Mouse (Mus musculus) limb, embryonic 12.5 days (tissue): Measurements from ENCODE around the gene Mvb12b. TPM values are rescaled to one million over a fixed set of nuclear protein-coding genes. Genes with fewer than 3 reads are reported as not detected.

Experiments
- ATAC-seq: fragments of 200-750 bp; cut with Nextera tagmentation; 2 replicates; pipeline ENCODE4 v1.8.0; 2017; ENCODE audit warnings: low read depth, moderate TSS enrichment; ENCODE audit not compliant: insufficient number of reproducible peaks, insufficient read depth, low FRiP score, low TSS enrichment
- H3K27ac ChIP-seq: fragments of 300-500 bp; sonication (generic); 2 replicates; pipeline ENCODE4 v1.5.1; 2016; ENCODE audit warnings: mild to moderate bottlenecking, moderate library complexity
- H3K27me3 ChIP-seq: fragments of 300-500 bp; sonication (generic); 2 replicates; pipeline ENCODE4 v1.6.1; 2016; ENCODE audit warnings: mild to moderate bottlenecking, moderate library complexity
- H3K36me3 ChIP-seq: fragments of 300-500 bp; sonication (generic); 2 replicates; pipeline ENCODE4 v1.6.1; 2016; ENCODE audit warnings: mild to moderate bottlenecking, moderate library complexity
- H3K4me1 ChIP-seq: fragments of 300-500 bp; sonication (generic); replicated peaks from 2 replicates; pipeline ENCODE4 v1.6.1; 2016
- H3K4me2 ChIP-seq: fragments of 300-500 bp; sonication (generic); 2 replicates; pipeline ENCODE4 v1.6.1; 2016; ENCODE audit warnings: mild to moderate bottlenecking, moderate library complexity
- H3K4me3 ChIP-seq: fragments of 300-500 bp; sonication (generic); replicated peaks from 2 replicates; pipeline ENCODE4 v1.5.1; 2016; ENCODE audit warnings: mild to moderate bottlenecking
- H3K9ac ChIP-seq: fragments of 300-500 bp; sonication (generic); replicated peaks from 2 replicates; pipeline ENCODE4 v1.6.1; 2016; ENCODE audit warnings: mild to moderate bottlenecking, moderate library complexity
- H3K9me3 ChIP-seq: fragments of 300-500 bp; sonication (generic); 2 replicates; pipeline ENCODE4 v1.6.1; 2016; ENCODE audit warnings: mild to moderate bottlenecking, moderate library complexity
- WGBS: fragments of 180-500 bp; shearing (Covaris S2); methylation state at CpG from one replicate; pipeline ENCODE4 v1.1.7; 2016; 5-methylcytosine and 5-hydroxymethylcytosine counted together
- polyA plus RNA-seq: library from polyadenylated mRNA; unstranded; fragments of >200 nt; fragmentation: Nextera tagmentation; extraction: Ambion mirVana; gene quantifications from 2 replicates; pipeline ENCODE4 v1.2.1, GENCODE M21; 2016

Mvb12b gene
- polyA plus RNA-seq, 1 experiment from 2014 or later, result 25.5 TPM

GRCm38 (mm10) chr2:33729701-33730100, 158.0 kb downstream of the Mvb12b start:
- H3K9ac ChIP-seq, result no peak overlapping the region
- H3K4me2 ChIP-seq, result no peak overlapping the region
- H3K4me3 ChIP-seq, result no peak overlapping the region
- H3K36me3 ChIP-seq, result peaks cover 36% of the 10 kb centered on the region
- H3K27ac ChIP-seq, result peak overlapping the region; percentile 30; the same call in 1 of the 2 replicates
- H3K4me1 ChIP-seq, result peaks cover 38% of the 10 kb centered on the region
- H3K9me3 ChIP-seq, result no peaks in the 10 kb centered on the region
- 34% methylated on average over 5 of the region's 5 CpGs for WGBS
- peaks cover 10% of the 10 kb centered on the region; the same call in 1 of the 2 replicates for H3K27me3 ChIP-seq
- no peak for ATAC-seq

DNA sequence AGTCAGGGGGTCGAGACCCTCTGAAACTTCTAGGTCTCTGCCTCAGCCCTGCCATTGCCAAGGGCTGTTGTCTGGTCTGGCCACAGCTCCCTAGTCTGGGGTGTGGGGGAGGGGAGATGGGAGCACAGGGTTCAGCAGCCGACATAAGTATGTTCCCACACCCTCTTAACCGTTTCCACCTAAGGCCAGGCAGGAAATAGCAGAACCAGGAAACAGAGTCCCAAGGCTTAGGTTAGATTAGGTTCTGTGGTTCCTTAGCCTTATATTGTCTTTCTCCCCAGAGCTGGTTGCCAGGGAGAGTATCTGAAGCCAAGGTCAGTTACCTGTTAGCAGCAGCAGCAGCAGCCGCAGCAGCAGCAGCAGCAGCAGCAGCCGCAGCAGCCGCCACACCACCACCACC, 160.5 kb downstream of the Mvb12b start:
- no peak for ATAC-seq
- Histone ChIP-seq H3K36me3 (peaks cover 25% of the 10 kb centered on the region), H3K4me2 (no peak overlapping the region), H3K9me3 (no peaks in the 10 kb centered on the region), H3K9ac (no peak overlapping the region), H3K27ac (peak overlapping the region; percentile 14; the same call in 1 of the 2 replicates), H3K4me1 (peaks cover 34% of the 10 kb centered on the region), H3K4me3 (no peak overlapping the region), H3K27me3 (0 out of 2 replicates have a peak, but pooled peaks cover 7% of the 10 kb centered on the region)
- WGBS, result 34% methylated on average over 5 of the region's 6 CpGs

DNA sequence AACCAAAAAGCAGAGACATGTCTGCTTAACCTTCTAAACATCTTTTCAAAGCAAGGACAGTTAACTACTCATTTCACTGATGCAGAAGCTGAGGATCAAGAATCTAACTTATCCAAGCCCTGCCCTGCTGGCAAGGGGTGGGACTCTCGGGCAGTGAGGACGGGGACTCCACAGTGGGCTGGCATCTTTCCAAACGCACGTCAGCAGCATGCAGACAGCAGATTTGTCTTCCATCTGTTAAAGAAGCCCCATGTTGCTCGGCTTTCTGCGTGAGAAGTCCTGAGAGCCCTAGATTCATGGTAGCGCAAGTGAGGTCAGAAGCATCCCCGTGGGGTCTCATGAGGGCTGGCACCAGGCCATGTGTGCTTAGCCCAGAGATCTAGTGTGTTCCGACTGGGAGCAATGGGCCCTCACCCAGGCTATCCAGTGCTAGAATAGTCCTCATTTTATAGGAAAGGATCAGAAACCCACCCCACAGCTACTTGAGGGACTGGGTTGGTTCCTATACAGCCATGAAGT, 167.3 kb downstream of the Mvb12b start:
- Histone ChIP-seq H3K4me2 (peak overlapping the region; percentile 13; the same call in 1 of the 2 replicates), H3K4me3 (no peak overlapping the region), H3K9me3 (peaks cover 3% of the 10 kb centered on the region; the same call in 1 of the 2 replicates), H3K9ac (no peak overlapping the region), H3K27me3 (peaks cover 12% of the 10 kb centered on the region), H3K36me3 (no peaks in the 10 kb centered on the region), H3K4me1 (peaks cover 50% of the 10 kb centered on the region), H3K27ac (peak overlapping the region; percentile 98)
- 25% methylated on average over 9 of the region's 9 CpGs for WGBS
- no peak for ATAC-seq

GRCm38 (mm10) chr2:33719339-33720066, 168.2 kb downstream of the Mvb12b start:
- Histone ChIP-seq H3K4me1 (peaks cover 60% of the 10 kb centered on the region), H3K9me3 (peaks cover 3% of the 10 kb centered on the region; the same call in 1 of the 2 replicates)

DNA sequence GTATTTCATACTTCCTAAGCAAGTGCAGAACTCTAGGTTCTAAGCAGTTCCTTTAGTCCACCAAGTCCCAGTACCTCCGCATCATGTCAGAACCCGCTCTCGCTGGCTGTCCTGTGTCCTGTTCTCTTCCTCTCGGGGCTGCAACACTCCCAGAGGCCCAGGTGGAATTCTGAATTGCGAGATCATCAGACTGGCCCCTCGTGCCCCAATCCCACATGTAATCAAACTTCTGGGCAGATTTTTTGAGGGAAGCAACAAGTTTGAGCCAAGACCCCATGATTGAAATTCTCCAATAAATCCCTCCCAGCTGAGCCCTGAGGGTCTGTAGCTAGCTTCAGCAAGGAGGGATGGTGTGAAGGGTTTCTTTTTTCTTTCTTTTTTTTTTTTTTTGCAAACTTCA, 169.2 kb downstream of the Mvb12b start:
- Histone ChIP-seq H3K9me3 (peaks cover 3% of the 10 kb centered on the region; the same call in 1 of the 2 replicates), H3K27me3 (peaks cover 25% of the 10 kb centered on the region), H3K4me1 (peaks cover 69% of the 10 kb centered on the region), H3K27ac (peak overlapping the region; percentile 98), H3K36me3 (no peaks in the 10 kb centered on the region), H3K4me2 (peak overlapping the region; percentile 65), H3K4me3 (peak overlapping the region; percentile 46), H3K9ac (peak overlapping the region; percentile 72)
- ATAC-seq, result no peak
- 14% methylated on average over 6 of the region's 6 CpGs for WGBS

More at GRCm38 (mm10) chr2:33719339-33720066, 168.2 kb downstream of the Mvb12b start:
- H3K27ac ChIP-seq, result peak overlapping the region; percentile 98
- 10% methylated on average over 12 of the region's 12 CpGs for WGBS
- no peak overlapping the region for H3K9ac ChIP-seq
- no peaks in the 10 kb centered on the region for H3K36me3 ChIP-seq
- ATAC-seq, result no peak
- peak overlapping the region; percentile 65; the same call in 1 of the 2 replicates for H3K4me2 ChIP-seq
- H3K27me3 ChIP-seq, result peaks cover 22% of the 10 kb centered on the region
- no peak overlapping the region for H3K4me3 ChIP-seq

- H3K4me1 ChIP-seq, result peaks cover 76% of the 10 kb centered on the region
- H3K4me2 ChIP-seq, result peak overlapping the region; percentile 65
- H3K27ac ChIP-seq, result peak overlapping the region; percentile 98
- no peaks in the 10 kb centered on the region for H3K36me3 ChIP-seq
- WGBS, result 5% methylated on average over 21 of the region's 21 CpGs
- ATAC-seq, result no peak
- H3K9me3 ChIP-seq, result peaks cover 3% of the 10 kb centered on the region; the same call in 1 of the 2 replicates
- H3K4me3 ChIP-seq, result peak overlapping the region; percentile 46
- H3K27me3 ChIP-seq, result peaks cover 25% of the 10 kb centered on the region
- peak overlapping the region; percentile 72 for H3K9ac ChIP-seq
These were observed 169.9 kb downstream of the Mvb12b start for GRCm38 (mm10) chr2:33717821-33718351.

DNA sequence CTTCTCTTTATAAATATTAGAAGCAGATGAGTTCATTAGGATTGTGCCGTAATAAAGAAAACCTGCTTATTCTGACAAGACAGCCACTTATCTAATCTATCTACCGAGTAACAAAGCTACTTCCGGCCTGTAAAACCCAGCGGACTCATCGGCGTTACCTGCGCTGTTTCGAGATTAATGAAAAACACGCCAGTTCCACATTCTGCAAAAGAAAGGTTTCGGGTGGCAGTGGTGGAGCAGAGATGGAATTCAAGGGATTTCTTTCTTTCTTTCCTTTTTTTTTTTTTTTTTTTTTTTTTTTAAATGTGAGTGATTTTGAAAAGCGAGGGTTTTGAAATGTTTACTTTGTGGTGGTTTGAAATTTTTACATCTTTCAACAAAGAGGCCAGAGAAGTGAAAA, 170.4 kb downstream of the Mvb12b start:
- Histone ChIP-seq H3K27ac (peak overlapping the region; percentile 98), H3K9me3 (peaks cover 3% of the 10 kb centered on the region; the same call in 1 of the 2 replicates), H3K4me2 (peak overlapping the region; percentile 65), H3K4me3 (peak overlapping the region; percentile 46), H3K4me1 (peaks cover 81% of the 10 kb centered on the region), H3K36me3 (no peaks in the 10 kb centered on the region), H3K9ac (peak overlapping the region; percentile 72), H3K27me3 (peaks cover 25% of the 10 kb centered on the region)
- 8% methylated on average over 11 of the region's 11 CpGs for WGBS
- ATAC-seq, result no peak

DNA sequence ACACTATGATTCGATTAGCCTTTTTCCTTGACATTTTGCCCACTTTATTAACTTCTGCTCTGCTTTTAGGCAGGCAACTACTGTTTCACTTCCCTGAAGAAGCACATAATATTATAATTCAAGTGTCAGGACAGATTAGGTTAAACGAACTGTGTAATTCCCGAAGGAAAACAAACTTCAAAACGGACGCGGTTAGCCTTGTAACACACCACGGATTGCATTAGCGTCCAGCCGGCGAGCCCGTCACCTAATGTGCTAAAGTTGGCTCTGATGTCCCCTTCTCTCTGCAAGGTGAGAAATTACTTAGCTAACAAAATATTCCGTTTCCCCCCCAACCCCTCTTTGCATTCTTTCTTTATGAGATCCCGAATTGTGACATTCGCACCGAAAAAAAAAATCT, 170.9 kb downstream of the Mvb12b start:
- ATAC-seq, result no peak
- Histone ChIP-seq H3K4me3 (peak overlapping the region; percentile 46), H3K27me3 (peaks cover 25% of the 10 kb centered on the region), H3K4me1 (peaks cover 85% of the 10 kb centered on the region), H3K9ac (peak overlapping the region; percentile 72), H3K36me3 (no peaks in the 10 kb centered on the region), H3K9me3 (peaks cover 2% of the 10 kb centered on the region; the same call in 1 of the 2 replicates), H3K27ac (peak overlapping the region; percentile 98), H3K4me2 (peak overlapping the region; percentile 65)
- WGBS, result 9% methylated on average over 15 of the region's 15 CpGs

DNA sequence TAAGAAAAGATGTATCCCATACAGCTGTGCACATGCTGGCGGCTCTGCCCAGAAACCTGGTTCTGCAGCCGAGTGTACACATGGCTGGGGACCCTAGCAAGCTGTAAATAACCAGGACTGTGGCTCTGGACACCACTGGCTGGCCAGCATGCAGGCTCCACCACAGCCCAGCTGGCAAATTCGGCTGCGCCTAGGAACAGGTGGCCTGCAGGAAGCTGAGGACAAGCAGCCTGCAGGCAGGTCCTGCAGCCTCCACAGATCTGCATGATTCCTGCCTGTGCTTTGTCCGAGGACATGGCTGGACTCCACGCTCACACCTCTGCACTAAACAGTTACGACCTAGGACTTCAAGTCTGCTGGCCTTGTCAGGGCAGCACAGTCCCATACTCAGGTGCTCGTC, 172.8 kb downstream of the Mvb12b start:
- peak overlapping the region; percentile 65 for H3K4me2 ChIP-seq
- WGBS, result 10% methylated on average over 8 of the region's 8 CpGs
- H3K9ac ChIP-seq, result peak overlapping the region; percentile 72
- H3K36me3 ChIP-seq, result no peaks in the 10 kb centered on the region
- peak overlapping the region; percentile 98 for H3K27ac ChIP-seq
- ATAC-seq, result 0 out of 2 replicates have a peak, but pooled peaks have one; percentile 23
- H3K9me3 ChIP-seq, result no peaks in the 10 kb centered on the region
- H3K27me3 ChIP-seq, result peaks cover 29% of the 10 kb centered on the region
- H3K4me1 ChIP-seq, result peaks cover 81% of the 10 kb centered on the region
- H3K4me3 ChIP-seq, result peak overlapping the region; percentile 46

DNA sequence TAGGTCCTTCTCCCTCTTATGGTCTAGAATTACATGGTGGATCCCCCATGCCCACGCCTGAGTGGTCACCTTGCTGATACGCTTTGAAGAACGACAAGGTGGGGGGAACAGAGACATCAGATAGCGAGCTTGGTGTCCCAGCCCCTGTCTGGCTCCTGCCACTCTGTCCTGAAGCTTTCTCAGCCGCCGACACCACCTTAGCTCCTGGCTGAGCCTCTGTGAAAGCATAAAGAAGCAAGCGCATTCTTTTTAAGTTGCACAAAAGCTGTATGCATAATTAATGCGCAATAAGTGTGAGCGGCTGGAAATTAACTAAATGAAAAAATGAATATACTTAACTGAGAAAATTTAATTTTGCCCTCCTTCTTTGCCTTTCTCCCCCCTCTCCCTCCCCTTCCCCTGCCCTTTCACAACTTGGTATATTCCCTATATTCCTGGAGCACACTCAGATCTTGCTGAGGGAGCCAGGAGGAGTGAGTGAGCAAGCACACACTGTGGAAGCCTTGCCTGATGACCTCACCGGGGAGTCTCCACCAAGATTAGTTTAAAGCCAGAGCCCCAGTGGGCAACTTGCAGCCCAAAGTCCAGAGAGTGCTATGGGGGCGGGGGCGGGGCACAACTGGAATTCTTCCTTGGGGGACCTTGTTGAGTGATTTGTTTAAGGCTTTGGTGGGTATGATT, 174.0 kb downstream of the Mvb12b start:
- Histone ChIP-seq H3K9me3 (no peaks in the 10 kb centered on the region), H3K4me2 (peak overlapping the region; percentile 65), H3K4me1 (peaks cover 70% of the 10 kb centered on the region), H3K4me3 (peak overlapping the region; percentile 46), H3K9ac (peak overlapping the region; percentile 68), H3K27me3 (peaks cover 34% of the 10 kb centered on the region), H3K36me3 (no peaks in the 10 kb centered on the region), H3K27ac (peak overlapping the region; percentile 91)
- 22% methylated on average over 12 of the region's 12 CpGs for WGBS
- ATAC-seq, result no peak

DNA sequence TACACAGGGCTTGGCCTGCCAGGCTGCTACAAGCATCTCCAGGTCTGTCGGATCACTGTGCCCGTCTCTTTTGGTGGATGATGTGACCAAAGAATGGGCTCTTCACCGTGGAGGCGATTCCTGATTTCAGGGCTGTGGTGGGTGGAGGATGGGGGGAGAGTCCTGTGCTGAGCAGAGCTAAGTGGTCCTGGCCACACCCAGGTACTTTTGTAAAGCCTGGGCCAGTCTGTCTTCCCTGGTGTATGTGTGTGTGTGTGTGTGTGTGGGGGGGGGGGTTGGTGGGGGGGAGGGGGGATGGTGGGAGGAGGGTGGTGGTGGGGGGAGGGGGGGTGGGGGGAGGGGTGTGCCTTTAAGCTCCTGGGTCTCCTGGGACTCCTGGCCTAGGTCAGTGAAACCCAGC, 174.9 kb downstream of the Mvb12b start:
- Histone ChIP-seq H3K9me3 (no peaks in the 10 kb centered on the region), H3K27me3 (peaks cover 42% of the 10 kb centered on the region), H3K4me3 (peak overlapping the region; percentile 46), H3K27ac (peak overlapping the region; percentile 91), H3K9ac (peak overlapping the region; percentile 68), H3K4me1 (peaks cover 70% of the 10 kb centered on the region), H3K36me3 (no peaks in the 10 kb centered on the region), H3K4me2 (peak overlapping the region; percentile 65)
- WGBS, result 15% methylated on average over 4 of the region's 4 CpGs
- ATAC-seq, result no peak
